Mouse (Mus musculus) kidney, postnatal 36 days (tissue): ENCODE data around the gene Ncan.
"Not testable (repeated sequence)": the region's sequence is repeated elsewhere in the genome, so short reads cannot be mapped to it uniquely, and the experiment has no call there.

Experiments
- DNase-seq, 2 experiments: peaks; one replicate each; pipeline ENCODE4 v3.0.0; 2021 to 2022; ENCODE audit warnings: mixed read lengths in 2 of 2

Gene Ncan

GRCm38 (mm10) chr8:70081976-70082375 lies 38.7 kb downstream of the Ncan start:
- no peak for DNase-seq

GRCm38 (mm10) chr8:70073682-70074081 lies 47.0 kb downstream of the Ncan start:
- no peak for DNase-seq

GRCm38 (mm10) chr8:70073120-70073519 lies 47.6 kb downstream of the Ncan start:
- no peak for DNase-seq

GRCm38 (mm10) chr8:70072441-70073069 lies 48.1 kb downstream of the Ncan start, which contains the start of gene Tm6sf2:
Gene Tm6sf2 (plus strand): TSS chr8:70072924.
- peak; percentile 80 to 90 for DNase-seq

GRCm38 (mm10) chr8:70071836-70072440 lies 48.7 kb downstream of the Ncan start:
- DNase-seq = peak; percentile 39 to 40

- no peak for DNase-seq
Observed at GRCm38 (mm10) chr8:70057721-70058120, 63.0 kb downstream of the Ncan start.

- not testable (repeated sequence) for DNase-seq
Observed at GRCm38 (mm10) chr8:70050434-70050833, 70.2 kb downstream of the Ncan start.

- no peak for DNase-seq
Observed at GRCm38 (mm10) chr8:70049662-70050061, 71.0 kb downstream of the Ncan start.

GRCm38 (mm10) chr8:70043996-70044395 lies 76.7 kb downstream of the Ncan start:
- DNase-seq = peak in 1 of 2 experiments; percentile 53
